Mouse (Mus musculus) liver, embryonic 11.5 days (tissue): ENCODE results near the gene Rpa2. TPM values are rescaled to one million over a fixed set of nuclear protein-coding genes. Genes with fewer than 3 reads are reported as not detected.
"Not testable (repeated sequence)": the region's sequence is repeated elsewhere in the genome, so short reads cannot be mapped to it uniquely, and the experiment has no call there.

Experiments
- ATAC-seq: fragments of 200-750 bp; cut with Nextera tagmentation; replicated peaks from 2 replicates; pipeline ENCODE4 v1.8.0; 2017; ENCODE audit warnings: moderate number of reproducible peaks, mild to moderate bottlenecking, moderate TSS enrichment, moderate library complexity; ENCODE audit not compliant: low FRiP score
- DNase-seq: peaks from one replicate; pipeline ENCODE4 v3.0.0-alpha.2; 2017; ENCODE audit warnings: low spot score
- H3K27ac ChIP-seq: fragments of 300-500 bp; sonication (generic); 2 replicates; pipeline ENCODE4 v1.5.1; 2014; ENCODE audit warnings: mild to moderate bottlenecking, low read depth, low read length, control low read depth
- H3K27me3 ChIP-seq: fragments of 300-500 bp; sonication (generic); replicated peaks from 2 replicates; pipeline ENCODE4 v1.6.1; 2014; ENCODE audit warnings: low read length, mixed read lengths; ENCODE audit not compliant: control insufficient read depth, insufficient read depth
- H3K36me3 ChIP-seq: fragments of 300-500 bp; sonication (generic); 2 replicates; pipeline ENCODE4 v1.6.1; 2014; ENCODE audit warnings: mild to moderate bottlenecking, low read length, moderate library complexity, mixed read lengths; ENCODE audit not compliant: control insufficient read depth, insufficient read depth
- H3K4me1 ChIP-seq: fragments of 300-500 bp; sonication (generic); replicated peaks from 2 replicates; pipeline ENCODE4 v1.6.1; 2014; ENCODE audit warnings: low read length, mixed read lengths; ENCODE audit not compliant: control insufficient read depth, insufficient read depth
- H3K4me2 ChIP-seq: fragments of 300-500 bp; sonication (generic); 2 replicates; pipeline ENCODE4 v1.6.1; 2014; ENCODE audit warnings: mild to moderate bottlenecking, control low read depth, moderate library complexity
- H3K4me3 ChIP-seq: fragments of 300-500 bp; sonication (generic); 2 replicates; pipeline ENCODE4 v1.5.1; 2014; ENCODE audit warnings: low read depth, low read length, control low read depth
- H3K9ac ChIP-seq: fragments of 300-500 bp; sonication (generic); 2 replicates; pipeline ENCODE4 v1.6.1; 2014; ENCODE audit warnings: low read depth, low read length, control low read depth
- H3K9me3 ChIP-seq: fragments of 300-500 bp; sonication (generic); 2 replicates; pipeline ENCODE4 v1.6.1; 2016; ENCODE audit warnings: low read length, inconsistent platforms, mixed read lengths; ENCODE audit not compliant: control insufficient read depth
- WGBS: fragments of 180-500 bp; shearing (Covaris S2); extraction: QIAGEN DNeasy Blood & Tissue Kit; methylation state at CpG from one replicate; pipeline ENCODE4 v1.1.7; 2014; 5-methylcytosine and 5-hydroxymethylcytosine counted together
- polyA plus RNA-seq: library from polyadenylated mRNA; unstranded; fragments of >200 nt; fragmentation: Nextera tagmentation; extraction: Ambion mirVana; gene quantifications from 2 replicates; pipeline ENCODE4 v1.2.1, GENCODE M21; 2014

Gene Rpa2
- polyA plus RNA-seq, 1 experiment from 2014 or later: 156 TPM

DNA sequence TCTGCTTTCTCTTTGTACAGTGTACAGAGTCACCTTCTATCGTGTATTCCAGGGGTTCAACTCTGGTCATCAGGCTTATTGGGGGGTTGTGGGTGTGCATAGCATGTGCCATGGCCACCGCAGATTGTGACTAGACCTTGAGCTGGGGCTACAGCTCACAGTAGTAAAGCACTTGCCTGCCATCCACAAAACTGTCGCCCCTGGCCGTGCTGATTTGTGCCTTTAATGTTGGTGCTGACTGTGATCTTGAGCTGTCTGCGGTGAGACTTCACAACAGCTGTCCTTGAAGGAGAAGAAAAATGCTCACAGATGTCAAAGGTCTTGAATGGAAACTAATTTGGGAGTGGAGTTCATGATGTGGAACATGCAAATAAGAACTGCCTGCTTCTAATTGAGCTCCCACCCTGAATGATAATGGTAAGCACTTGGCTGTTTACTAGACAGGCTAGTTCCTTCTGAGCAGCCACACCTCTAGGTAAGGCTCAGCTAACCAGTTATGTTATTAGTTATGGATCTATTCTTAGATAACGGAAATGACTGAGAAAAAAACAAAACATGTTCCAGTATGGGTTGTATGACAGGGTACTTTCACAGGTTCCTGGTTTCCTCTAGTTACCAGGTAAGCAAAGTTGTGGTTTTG lies 10.6 kb downstream of the Rpa2 start:
- Histone ChIP-seq H3K4me2 (no peak overlapping the region), H3K27me3 (no peaks in the 10 kb centered on the region), H3K4me1 (no peaks in the 10 kb centered on the region), H3K9me3 (no peaks in the 10 kb centered on the region), H3K27ac (no peak overlapping the region), H3K36me3 (peaks cover 56% of the 10 kb centered on the region), H3K9ac (no peak overlapping the region), H3K4me3 (no peak overlapping the region)
- 91% methylated on average over 6 of the region's 6 CpGs for WGBS
- DNase-seq: no peak
- ATAC-seq: no peak

DNA sequence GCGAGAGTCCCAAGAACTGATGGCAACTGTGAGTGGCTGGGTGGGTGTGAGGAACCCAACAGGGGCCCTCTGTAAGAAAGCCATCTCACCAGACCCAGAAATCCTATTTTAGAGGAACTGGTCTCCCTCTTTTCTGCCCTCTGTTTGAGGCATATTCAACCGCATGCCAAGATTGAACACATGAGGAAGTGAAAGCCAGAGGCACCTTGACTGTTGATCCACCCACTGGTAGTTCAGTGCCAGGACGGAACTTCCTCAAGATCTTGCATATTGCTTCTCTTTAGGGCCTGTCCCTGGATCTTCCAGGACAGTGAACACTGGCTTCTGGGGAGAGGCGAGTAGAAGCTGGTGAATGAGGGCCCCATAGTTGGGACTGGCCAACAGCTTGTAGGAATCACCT lies 12.2 kb downstream of the Rpa2 start:
- Histone ChIP-seq H3K9me3 (no peaks in the 10 kb centered on the region), H3K27me3 (no peaks in the 10 kb centered on the region), H3K36me3 (peaks cover 42% of the 10 kb centered on the region), H3K4me3 (no peak overlapping the region), H3K9ac (no peak overlapping the region), H3K4me2 (no peak overlapping the region), H3K4me1 (peaks cover 4% of the 10 kb centered on the region; the same call in 1 of the 2 replicates), H3K27ac (no peak overlapping the region)
- ATAC-seq: no peak
- no peak for DNase-seq
- 82% methylated on average over 4 of the region's 4 CpGs for WGBS

DNA sequence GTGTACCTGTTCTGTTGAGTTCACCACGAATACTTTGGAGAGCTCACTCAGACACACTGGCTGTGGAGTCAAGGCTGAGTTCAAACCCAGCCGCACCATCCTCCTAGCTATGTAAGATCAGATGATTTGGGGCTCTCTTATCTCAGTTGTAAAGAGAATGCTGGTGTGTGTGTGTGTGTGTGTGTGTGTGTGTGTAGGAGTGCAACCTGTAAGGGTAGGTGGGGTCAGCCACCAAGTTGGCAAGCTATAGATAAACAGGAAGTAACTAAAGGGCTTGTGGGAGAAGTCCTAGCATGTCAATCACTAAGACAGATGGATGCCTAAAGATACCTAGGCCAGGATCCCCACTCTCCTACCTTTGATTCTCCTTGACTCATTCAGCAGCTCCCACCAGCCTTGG lies 15.6 kb downstream of the Rpa2 start:
- Histone ChIP-seq H3K27ac (no peak overlapping the region), H3K4me3 (no peak overlapping the region), H3K4me1 (peaks cover 4% of the 10 kb centered on the region; the same call in 1 of the 2 replicates), H3K9me3 (no peaks in the 10 kb centered on the region), H3K27me3 (no peaks in the 10 kb centered on the region), H3K36me3 (peaks cover 8% of the 10 kb centered on the region), H3K4me2 (no peak overlapping the region), H3K9ac (no peak overlapping the region)
- WGBS: 79% methylated on average over 2 of the region's 2 CpGs
- DNase-seq (no peak), ATAC-seq (no peak)

DNA sequence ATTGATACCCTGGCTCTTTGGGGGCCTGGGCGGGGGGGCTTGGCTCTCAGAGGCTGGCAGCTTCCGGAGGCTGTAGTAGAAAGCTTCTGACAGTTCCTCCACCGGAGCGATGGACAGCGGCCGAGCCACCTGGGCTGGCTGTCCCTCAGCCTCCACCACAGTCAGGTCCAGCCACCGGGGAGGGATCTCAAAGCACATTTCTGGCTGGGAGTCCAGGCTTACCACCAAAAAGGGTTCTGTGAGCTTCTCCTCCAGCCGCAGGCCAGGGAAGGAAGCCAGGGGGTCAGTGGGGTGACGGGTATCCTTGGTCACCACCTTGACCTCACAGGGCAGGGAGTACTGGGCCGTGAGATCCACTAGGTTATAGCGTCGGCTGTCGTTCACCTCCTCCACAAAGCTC lies 17.1 kb downstream of the Rpa2 start:
- no peak for ATAC-seq
- DNase-seq: no peak
- Histone ChIP-seq H3K9me3 (no peaks in the 10 kb centered on the region), H3K4me1 (peaks cover 4% of the 10 kb centered on the region; the same call in 1 of the 2 replicates), H3K4me3 (no peak overlapping the region), H3K36me3 (no peaks in the 10 kb centered on the region), H3K4me2 (no peak overlapping the region), H3K9ac (no peak overlapping the region), H3K27me3 (no peaks in the 10 kb centered on the region), H3K27ac (no peak overlapping the region)
- 88% methylated on average over 13 of the region's 13 CpGs for WGBS

DNA sequence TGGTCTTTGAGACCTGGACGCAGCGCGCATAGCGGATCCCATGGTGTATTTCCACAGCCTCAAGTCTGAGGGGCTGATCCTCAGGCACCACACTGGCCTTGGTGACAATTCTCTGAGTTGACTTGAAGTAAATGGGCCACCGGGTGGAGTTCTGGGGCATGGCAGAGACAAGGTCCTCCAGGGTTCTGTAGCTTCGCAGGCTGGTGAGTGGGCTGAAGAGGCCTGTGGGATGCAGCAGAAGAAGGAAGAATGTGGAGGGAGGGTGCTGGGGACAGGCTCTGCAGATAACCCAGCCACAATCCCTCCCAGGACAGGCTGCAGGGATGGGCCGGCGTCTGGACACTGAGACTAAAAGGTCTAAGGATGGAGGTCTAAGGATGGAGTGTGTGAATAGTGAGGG lies 21.6 kb downstream of the Rpa2 start:
- no peak overlapping the region for H3K4me2 ChIP-seq
- 77% methylated on average over 8 of the region's 8 CpGs for WGBS
- ATAC-seq: no peak

DNA sequence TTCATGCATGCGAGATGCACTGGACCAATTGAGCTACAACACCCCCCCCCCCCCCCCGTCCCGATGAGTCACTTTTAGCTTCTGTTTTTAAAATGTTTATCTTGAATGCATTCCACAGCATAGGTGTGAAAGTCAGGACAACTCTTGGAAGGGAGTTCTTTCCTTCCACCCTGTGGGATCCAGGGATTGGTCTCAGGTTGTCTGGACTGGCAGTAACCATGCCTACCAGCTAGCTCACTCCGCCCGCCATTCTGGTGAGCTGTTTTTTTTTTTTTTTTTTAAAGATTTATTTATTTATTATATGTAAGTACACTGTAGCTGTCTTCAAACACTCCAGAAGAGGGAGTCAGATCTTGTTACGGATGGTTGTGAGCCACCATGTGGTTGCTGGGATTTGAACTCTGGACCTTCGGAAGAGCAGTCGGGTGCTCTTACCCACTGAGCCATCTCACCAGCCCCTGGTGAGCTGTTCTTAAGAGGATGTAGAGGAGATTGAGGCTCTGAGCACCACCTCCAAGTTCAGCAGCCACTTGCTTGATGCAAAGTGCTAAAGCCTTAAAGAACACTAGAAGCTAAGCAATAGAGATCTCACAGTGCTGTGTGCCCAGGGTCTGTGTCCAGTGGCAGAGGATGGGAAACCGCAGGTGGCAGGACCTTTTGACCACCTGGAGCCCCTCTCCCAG lies 25.3 kb downstream of the Rpa2 start:
- not testable (repeated sequence) for ATAC-seq, H3K9ac ChIP-seq, DNase-seq, H3K4me3 ChIP-seq, H3K27ac ChIP-seq, H3K9me3 ChIP-seq, H3K36me3 ChIP-seq, H3K4me1 ChIP-seq, H3K4me2 ChIP-seq
- peaks cover 11% of the 10 kb centered on the region for H3K27me3 ChIP-seq
- 89% methylated on average over 8 of the region's 9 CpGs for WGBS

More for the DNA sequence above, 21.6 kb downstream of the Rpa2 start:
- Histone ChIP-seq H3K4me1 (no peaks in the 10 kb centered on the region), H3K4me3 (no peak overlapping the region), H3K9me3 (no peaks in the 10 kb centered on the region), H3K27me3 (no peaks in the 10 kb centered on the region; the same call in none of the 2 replicates), H3K9ac (no peak overlapping the region), H3K36me3 (no peaks in the 10 kb centered on the region), H3K27ac (no peak overlapping the region)
- DNase-seq: no peak

DNA sequence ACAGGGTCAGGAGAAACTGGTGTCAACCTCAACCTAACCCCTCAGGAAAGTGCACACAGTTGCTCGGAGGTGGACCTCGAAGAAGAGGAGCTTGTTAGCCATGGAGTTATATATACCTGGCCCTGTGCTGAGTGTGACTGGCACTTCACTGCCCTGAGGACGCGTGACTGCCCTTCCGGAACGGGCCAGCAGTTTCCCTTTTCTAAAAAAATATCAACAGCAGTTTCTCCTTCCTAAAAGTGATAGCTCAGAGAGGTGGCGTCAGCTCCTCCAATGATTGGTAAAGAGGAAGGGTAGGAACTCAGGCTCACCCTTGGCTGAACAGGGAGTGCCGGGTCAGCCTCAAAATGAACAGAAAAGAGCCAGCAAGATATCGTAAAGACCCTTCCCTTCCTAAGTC lies 25.9 kb downstream of the Rpa2 start:
- Histone ChIP-seq H3K36me3 (no peaks in the 10 kb centered on the region), H3K4me3 (no peak overlapping the region), H3K4me2 (peak overlapping the region; percentile 18; the same call in 1 of the 2 replicates), H3K4me1 (peaks cover 10% of the 10 kb centered on the region), H3K9ac (no peak overlapping the region), H3K9me3 (no peaks in the 10 kb centered on the region), H3K27me3 (peaks cover 11% of the 10 kb centered on the region), H3K27ac (no peak overlapping the region)
- DNase-seq (no peak), ATAC-seq (no peak)
- WGBS: 42% methylated on average over 9 of the region's 9 CpGs

DNA sequence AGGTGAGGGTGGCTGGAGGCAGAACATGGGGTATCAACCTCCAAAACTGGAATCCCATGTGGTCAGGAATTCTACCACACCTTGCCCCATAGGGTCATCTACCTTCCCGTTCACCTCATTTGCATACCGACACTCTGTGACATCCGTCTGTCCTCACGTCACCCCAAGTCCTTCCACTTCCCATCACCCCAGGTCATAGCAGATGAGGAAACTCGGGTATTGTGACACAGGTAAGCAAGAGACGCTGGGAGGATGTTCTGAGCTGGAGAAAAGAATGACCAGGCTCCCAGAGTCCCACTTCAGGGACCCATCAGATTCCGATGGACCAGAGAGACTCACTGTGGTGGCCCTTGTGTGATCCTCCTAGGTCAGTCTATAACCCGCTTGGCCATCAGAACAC lies 26.6 kb downstream of the Rpa2 start:
- 66% methylated on average over 8 of the region's 8 CpGs for WGBS
- Histone ChIP-seq H3K27ac (no peak overlapping the region), H3K36me3 (no peaks in the 10 kb centered on the region), H3K9me3 (no peaks in the 10 kb centered on the region), H3K4me2 (peak overlapping the region; percentile 86; the same call in 1 of the 2 replicates), H3K9ac (no peak overlapping the region), H3K4me3 (no peak overlapping the region), H3K4me1 (peaks cover 10% of the 10 kb centered on the region), H3K27me3 (peaks cover 11% of the 10 kb centered on the region)
- ATAC-seq (no peak), DNase-seq (no peak)

DNA sequence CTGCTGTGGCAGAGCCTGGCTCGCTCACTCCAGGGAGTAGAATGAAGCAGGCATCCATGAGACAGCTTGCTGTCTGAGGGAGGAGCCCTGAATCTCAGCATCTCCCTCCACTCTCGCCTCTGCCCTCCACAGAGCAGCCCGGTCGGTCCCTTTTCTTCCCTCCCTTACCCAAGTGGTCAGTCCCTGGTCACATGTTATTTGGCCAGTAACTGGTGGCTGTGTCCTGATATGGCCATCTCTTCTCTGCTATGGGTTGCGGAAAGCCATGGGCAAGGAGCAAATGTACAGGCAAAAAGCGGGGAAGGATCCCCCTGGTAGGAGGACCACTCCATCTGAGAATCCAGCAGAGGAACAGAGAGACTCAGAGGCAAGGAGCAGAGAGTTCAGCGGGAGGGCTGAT lies 27.0 kb downstream of the Rpa2 start:
- H3K36me3 ChIP-seq: no peaks in the 10 kb centered on the region
- H3K4me1 ChIP-seq: peaks cover 10% of the 10 kb centered on the region
- 68% methylated on average over 7 of the region's 7 CpGs for WGBS
- H3K9me3 ChIP-seq: no peaks in the 10 kb centered on the region
- H3K4me3 ChIP-seq: no peak overlapping the region
- peaks cover 11% of the 10 kb centered on the region for H3K27me3 ChIP-seq
- ATAC-seq (no peak), DNase-seq (no peak)
- H3K27ac ChIP-seq: no peak overlapping the region
- H3K4me2 ChIP-seq: peak overlapping the region; percentile 86
- no peak overlapping the region for H3K9ac ChIP-seq
